Mouse (Mus musculus): Measurements from ENCODE around the gene Dhx9. TPM values are rescaled to one million over a fixed set of nuclear protein-coding genes. Genes with fewer than 3 reads are reported as not detected.
"Not testable (repeated sequence)": the region's sequence is repeated elsewhere in the genome, so short reads cannot be mapped to it uniquely, and the experiment has no call there.

Gene Dhx9
- polyA plus RNA-seq, 1 experiment = 25.2 TPM

DNA sequence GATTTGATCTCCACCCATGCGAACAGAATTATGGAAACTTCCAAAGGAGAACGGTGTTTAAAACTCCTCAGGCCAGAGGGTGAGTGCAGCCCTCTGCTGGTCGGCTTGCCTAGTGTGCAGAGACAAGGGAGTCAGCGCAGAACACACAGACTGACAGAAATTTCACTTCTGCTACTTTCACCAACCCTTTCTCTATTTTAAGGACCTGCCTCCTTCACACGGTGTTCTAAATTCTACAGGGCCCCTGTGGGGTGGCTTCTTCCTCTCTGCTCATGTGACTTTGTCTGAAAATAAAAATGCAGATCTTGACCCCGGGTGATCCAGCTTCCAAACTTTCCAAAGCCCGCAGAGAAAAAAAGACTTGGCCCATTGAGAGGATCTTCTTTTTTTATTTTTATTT lies 1.7 kb upstream of the Dhx9 start:
- no peak overlapping the region for H3ac ChIP-seq (ENCODE audit: control insufficient read depth, insufficient read length)
- H3K36me3 ChIP-seq (ENCODE audit: control insufficient read depth, insufficient read depth) = peaks cover 2% of the 10 kb centered on the region
- no peak overlapping the region for H3K4me2 ChIP-seq (ENCODE audit: low read depth)
- no peaks in the 10 kb centered on the region for H3K27me3 ChIP-seq (ENCODE audit: control insufficient read depth, insufficient read depth, insufficient read length)
- peaks cover 34% of the 10 kb centered on the region for H3K79me2 ChIP-seq (ENCODE audit: control insufficient read depth, insufficient read depth)
- H3K4me3 ChIP-seq = no peak overlapping the region
- TF ChIP-seq POLR2A (IDR thresholded peaks at IDR 0.05; ENCODE audit: insufficient read length, low read depth) (no peak), REST (IDR thresholded peaks at IDR 0.05; ENCODE audit: insufficient read depth, insufficient read length) (no peak), POLR2AphosphoS2 (IDR thresholded peaks at IDR 0.05; ENCODE audit: insufficient read length, low read depth) (no peak), TCF12 (IDR thresholded peaks at IDR 0.05; ENCODE audit: insufficient read depth, poor library complexity, severe bottlenecking) (no peak), TCF3 (IDR thresholded peaks at IDR 0.05; ENCODE audit: insufficient read length, low read depth) (no peak), MYOD1 (IDR thresholded peaks at IDR 0.05; ENCODE audit: control insufficient read depth in 1 of 3, insufficient read length in 2 of 3, low read depth in 2 of 3) (no peak), E2F4 (IDR thresholded peaks at IDR 0.05; ENCODE audit: insufficient read depth) (no peak), USF1 (IDR thresholded peaks at IDR 0.05; ENCODE audit: low read depth) (no peak), MYOG (IDR thresholded peaks at IDR 0.05; ENCODE audit: control insufficient read depth in 1 of 3, insufficient read depth in 1 of 3, insufficient read length in 2 of 3, low read depth in 2 of 3) (no peak), SRF (IDR thresholded peaks at IDR 0.05; ENCODE audit: control insufficient read depth, insufficient read length, low read depth) (no peak)

DNA sequence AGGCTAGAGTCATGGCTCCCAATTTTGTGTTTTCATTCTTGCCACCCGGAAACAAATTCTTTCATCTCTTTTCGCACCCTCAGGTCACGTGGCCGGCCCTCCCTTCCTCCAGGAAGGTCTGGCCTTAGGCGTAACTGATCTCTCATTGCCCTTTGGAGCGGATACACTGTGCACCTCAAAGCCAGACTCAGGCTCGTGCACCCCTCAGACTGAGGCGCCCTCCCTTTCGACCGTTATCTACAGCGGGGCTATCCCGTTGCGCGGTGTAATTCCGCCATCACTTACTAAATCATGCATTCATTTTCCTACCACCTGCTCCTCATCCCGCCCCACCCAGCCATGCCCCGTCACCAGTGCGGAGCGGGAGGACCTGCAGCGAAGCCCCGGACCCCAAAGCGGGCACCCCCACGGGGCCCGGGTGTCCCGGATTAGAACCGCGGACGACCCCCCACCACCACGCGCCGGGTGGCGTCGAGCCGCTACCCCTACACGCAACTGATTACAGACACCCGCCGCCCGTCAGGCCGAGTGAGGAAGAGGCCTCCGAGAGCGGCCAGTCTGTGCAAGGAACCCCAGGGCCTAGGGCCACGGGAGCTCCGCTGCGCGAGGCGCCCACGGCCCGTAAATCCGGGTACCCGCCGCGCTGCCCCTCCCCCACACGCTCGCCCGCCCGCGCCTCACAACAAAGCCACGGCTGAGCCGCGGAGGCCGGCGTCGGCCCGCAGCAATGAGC lies 527 bp downstream of the Dhx9 start:
- H3K4me2 ChIP-seq (ENCODE audit: low read depth) = peak overlapping the region; percentile 77
- no peaks in the 10 kb centered on the region for H3K27me3 ChIP-seq (ENCODE audit: control insufficient read depth, insufficient read depth, insufficient read length)
- H3K4me3 ChIP-seq = peak overlapping the region; percentile 92
- peaks cover 56% of the 10 kb centered on the region for H3K79me2 ChIP-seq (ENCODE audit: control insufficient read depth, insufficient read depth)
- H3ac ChIP-seq (ENCODE audit: control insufficient read depth, insufficient read length) = peak overlapping the region; percentile 82
- TF ChIP-seq TCF3 (IDR thresholded peaks at IDR 0.05; ENCODE audit: insufficient read length, low read depth) (no peak), MYOG (IDR thresholded peaks at IDR 0.05; ENCODE audit: control insufficient read depth in 1 of 3, insufficient read depth in 1 of 3, insufficient read length in 2 of 3, low read depth in 2 of 3) (peak in 1 of 3 experiments; percentile 20), POLR2AphosphoS2 (IDR thresholded peaks at IDR 0.05; ENCODE audit: insufficient read length, low read depth) (peak; percentile 61), POLR2A (IDR thresholded peaks at IDR 0.05; ENCODE audit: insufficient read length, low read depth) (peak; percentile 37), USF1 (IDR thresholded peaks at IDR 0.05; ENCODE audit: low read depth) (peak; percentile 94), MYOD1 (IDR thresholded peaks at IDR 0.05; ENCODE audit: control insufficient read depth in 1 of 3, insufficient read length in 2 of 3, low read depth in 2 of 3) (peak in 1 of 3 experiments; percentile 21)
- H3K36me3 ChIP-seq (ENCODE audit: control insufficient read depth, insufficient read depth) = peaks cover 7% of the 10 kb centered on the region

DNA sequence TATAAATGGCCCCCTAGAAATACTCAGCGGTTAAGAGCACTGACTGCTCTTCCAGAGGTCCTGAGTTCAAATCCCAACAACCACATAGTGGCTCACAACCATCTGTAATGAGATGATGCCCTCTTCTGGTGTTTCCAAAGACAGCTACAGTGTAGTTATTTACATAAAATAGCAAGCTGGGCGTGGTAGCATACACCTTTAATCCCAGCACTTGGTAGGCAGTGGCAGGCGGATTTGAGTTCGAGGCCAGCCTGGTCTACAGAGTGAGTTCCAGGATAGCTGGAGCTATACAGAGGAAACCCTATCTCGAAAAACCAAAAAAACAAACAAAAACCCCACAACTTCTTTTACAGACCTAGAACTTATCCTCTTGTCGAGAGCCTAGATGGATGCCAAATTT lies 1.3 kb downstream of the Dhx9 start:
- H3K4me3 ChIP-seq = peak overlapping the region; percentile 92
- peak overlapping the region; percentile 82 for H3ac ChIP-seq (ENCODE audit: control insufficient read depth, insufficient read length)
- H3K79me2 ChIP-seq (ENCODE audit: control insufficient read depth, insufficient read depth) = peaks cover 64% of the 10 kb centered on the region
- H3K36me3 ChIP-seq (ENCODE audit: control insufficient read depth, insufficient read depth) = peaks cover 14% of the 10 kb centered on the region
- H3K27me3 ChIP-seq (ENCODE audit: control insufficient read depth, insufficient read depth, insufficient read length) = not testable (repeated sequence)
- peak overlapping the region; percentile 77 for H3K4me2 ChIP-seq (ENCODE audit: low read depth)

DNA sequence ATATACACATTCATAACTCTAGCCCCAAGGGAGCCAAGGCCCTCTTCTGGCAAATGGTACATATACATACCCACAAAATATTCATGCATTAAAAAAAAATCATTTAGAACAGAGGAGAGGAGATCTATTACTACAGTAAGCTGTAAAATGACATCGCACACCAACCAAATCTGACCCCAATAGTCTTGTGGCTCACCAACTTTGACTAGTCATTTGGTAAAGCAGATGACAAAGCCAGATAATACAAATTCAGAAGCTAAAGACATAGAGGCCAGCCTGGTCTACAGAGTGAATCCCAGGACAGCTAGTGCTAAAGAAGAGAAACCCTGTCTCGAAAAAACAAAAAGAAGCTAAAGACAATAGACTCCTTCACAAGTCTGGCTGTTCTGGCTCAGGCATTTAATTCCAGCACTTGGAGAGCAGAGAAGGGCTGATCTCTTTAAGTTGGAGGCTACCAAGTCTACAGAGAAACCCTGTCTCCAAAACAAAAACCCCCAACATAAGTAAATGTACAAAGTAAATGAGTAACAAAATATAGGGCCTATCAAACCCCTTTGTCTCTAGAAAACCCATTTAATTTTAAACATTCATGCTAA lies 2.2 kb downstream of the Dhx9 start:
- peaks cover 72% of the 10 kb centered on the region for H3K79me2 ChIP-seq (ENCODE audit: control insufficient read depth, insufficient read depth)
- TF ChIP-seq MAX (IDR thresholded peaks at IDR 0.05; ENCODE audit: low read depth) (no peak), POLR2AphosphoS2 (IDR thresholded peaks at IDR 0.05; ENCODE audit: insufficient read length, low read depth) (no peak), E2F4 (IDR thresholded peaks at IDR 0.05; ENCODE audit: insufficient read depth) (no peak), TCF3 (IDR thresholded peaks at IDR 0.05; ENCODE audit: insufficient read length, low read depth) (no peak), MYOD1 (IDR thresholded peaks at IDR 0.05; ENCODE audit: control insufficient read depth in 1 of 3, insufficient read length in 2 of 3, low read depth in 2 of 3) (no peak)

DNA sequence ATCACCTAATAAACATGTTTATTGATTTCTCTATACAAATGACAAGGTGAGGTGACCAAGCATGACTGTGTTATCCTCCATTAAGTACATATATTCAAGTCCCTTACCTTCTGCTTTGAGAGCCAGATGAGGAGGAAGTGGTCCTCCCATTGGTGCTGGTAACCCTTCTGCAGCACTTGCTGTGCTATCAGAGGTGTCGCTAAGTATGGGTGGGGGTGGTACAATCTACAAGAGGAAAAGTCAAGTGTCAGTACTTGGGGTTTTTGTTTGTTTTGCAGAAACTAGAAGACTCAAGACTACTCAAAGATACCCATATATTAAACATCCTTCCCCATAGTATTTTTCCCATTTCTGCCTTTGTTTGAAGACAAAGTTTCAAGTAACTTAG lies 6.4 kb downstream of the Dhx9 start:
- Histone ChIP-seq H3ac (ENCODE audit: control insufficient read depth, insufficient read length) (no peak overlapping the region), H3K27me3 (ENCODE audit: control insufficient read depth, insufficient read depth, insufficient read length) (no peaks in the 10 kb centered on the region), H3K36me3 (ENCODE audit: control insufficient read depth, insufficient read depth) (peaks cover 56% of the 10 kb centered on the region), H3K4me3 (no peak overlapping the region), H3K4me2 (ENCODE audit: low read depth) (no peak overlapping the region), H3K79me2 (ENCODE audit: control insufficient read depth, insufficient read depth) (peaks cover 94% of the 10 kb centered on the region)
- no peak for TF ChIP-seq MYOD1 (IDR thresholded peaks at IDR 0.05; ENCODE audit: control insufficient read depth in 1 of 3, insufficient read length in 2 of 3, low read depth in 2 of 3)
- no peak for TF ChIP-seq TCF12 (IDR thresholded peaks at IDR 0.05; ENCODE audit: insufficient read depth, poor library complexity, severe bottlenecking)
- no peak for TF ChIP-seq USF1 (IDR thresholded peaks at IDR 0.05; ENCODE audit: low read depth)

More for the DNA sequence above, 2.2 kb downstream of the Dhx9 start:
- peak overlapping the region; percentile 92 for H3K4me3 ChIP-seq
- peak overlapping the region; percentile 77 for H3K4me2 ChIP-seq (ENCODE audit: low read depth)
- H3K36me3 ChIP-seq (ENCODE audit: control insufficient read depth, insufficient read depth) = peaks cover 21% of the 10 kb centered on the region
- H3K27me3 ChIP-seq (ENCODE audit: control insufficient read depth, insufficient read depth, insufficient read length) = no peaks in the 10 kb centered on the region
- H3ac ChIP-seq (ENCODE audit: control insufficient read depth, insufficient read length) = no peak overlapping the region
